Mouse (Mus musculus) cortical plate, adult 2 months (tissue): ENCODE measurements around the gene LTO1.

Experiments
- CTCF ChIP-seq: fragments of 200-500 bp; IDR thresholded peaks from 2 replicates; pipeline ENCODE4 v1.5.1; 2011; ENCODE audit warnings: mild to moderate bottlenecking, control low read depth, low read length; ENCODE audit not compliant: insufficient read depth; ENCODE audit errors: extremely low read depth
- POLR2A ChIP-seq: fragments of 200-500 bp; IDR thresholded peaks from 2 replicates; pipeline ENCODE4 v1.6.1; 2011; ENCODE audit warnings: mild to moderate bottlenecking, low read length, control low read depth; ENCODE audit not compliant: insufficient read depth; ENCODE audit errors: extremely low read depth

DNA sequence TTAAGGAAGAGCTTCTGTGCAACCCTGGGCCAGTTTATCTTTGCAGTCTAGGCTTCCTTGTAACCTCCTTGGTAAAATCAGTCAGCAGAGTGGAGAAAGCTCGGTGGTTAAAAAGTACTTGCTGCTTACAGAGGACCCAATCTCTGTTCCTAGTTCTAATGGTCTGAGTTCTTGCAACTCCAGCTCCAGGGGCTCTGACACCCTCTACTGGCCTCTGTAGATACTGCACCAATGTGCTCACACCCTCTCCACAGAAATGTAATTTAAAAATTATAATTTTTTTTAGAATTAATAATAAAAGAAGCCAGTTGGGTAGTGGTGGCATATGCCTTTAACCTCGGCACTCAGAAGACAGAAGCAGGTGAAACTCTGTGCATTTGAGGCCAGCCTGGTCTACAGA, 27.2 kb upstream of the LTO1 start:
- TF ChIP-seq POLR2A = no peak
- no peak for TF ChIP-seq CTCF
